Mouse (Mus musculus) lung, embryonic 14.5 days (tissue): ENCODE results near the gene Dnajc6. TPM values are rescaled to one million over a fixed set of nuclear protein-coding genes. Genes with fewer than 3 reads are reported as not detected.
A peak's percentile ranks its signal among the peaks of the same experiment; 100 is the strongest.

Experiments used
- ATAC-seq: fragments of 200-750 bp; cut with Nextera tagmentation; 2 replicates; pipeline ENCODE4 v1.8.0; 2017; ENCODE audit warnings: mild to moderate bottlenecking, moderate TSS enrichment, moderate library complexity; ENCODE audit not compliant: insufficient read depth
- DNase-seq: peaks from one replicate; pipeline ENCODE4 v3.0.0-alpha.2; 2015
- H3K27ac ChIP-seq: fragments of 300-500 bp; sonication (generic); 2 replicates; pipeline ENCODE4 v1.5.1; 2014; ENCODE audit warnings: low read depth, mild to moderate bottlenecking, moderate library complexity
- H3K27me3 ChIP-seq: fragments of 300-500 bp; sonication (generic); 2 replicates; pipeline ENCODE4 v1.6.1; 2014; ENCODE audit warnings: low read length, control low read depth; ENCODE audit not compliant: insufficient read depth
- H3K36me3 ChIP-seq: fragments of 300-500 bp; sonication (generic); 2 replicates; pipeline ENCODE4 v1.6.1; 2014; ENCODE audit warnings: control low read depth; ENCODE audit not compliant: insufficient read depth
- H3K4me1 ChIP-seq: fragments of 300-500 bp; sonication (generic); 2 replicates; pipeline ENCODE4 v1.6.1; 2014; ENCODE audit warnings: antibody characterized with exemption, control low read depth; ENCODE audit not compliant: insufficient read depth
- H3K4me2 ChIP-seq: fragments of 300-500 bp; sonication (generic); 2 replicates; pipeline ENCODE4 v1.6.1; 2014; ENCODE audit warnings: mild to moderate bottlenecking
- H3K4me3 ChIP-seq: fragments of 300-500 bp; sonication (generic); 2 replicates; pipeline ENCODE4 v1.5.1; 2014; ENCODE audit warnings: low read depth, low read length
- H3K9ac ChIP-seq: fragments of 300-500 bp; sonication (generic); 2 replicates; pipeline ENCODE4 v1.6.1; 2014
- H3K9me3 ChIP-seq: fragments of 300-500 bp; sonication (generic); 2 replicates; pipeline ENCODE4 v1.6.1; 2016; ENCODE audit warnings: low read depth, low read length, control low read depth
- CTCF ChIP-seq: IDR thresholded peaks from 2 replicates; pipeline ENCODE4 v1.5.1; 2016; ENCODE audit warnings: antibody characterized with exemption, low read depth
- WGBS: fragments of 180-500 bp; shearing (Covaris S2); extraction: QIAGEN DNeasy Blood & Tissue Kit; methylation state at CpG from one replicate; pipeline ENCODE4 v1.1.7; 2014; 5-methylcytosine and 5-hydroxymethylcytosine counted together
- polyA plus RNA-seq: library from polyadenylated mRNA; unstranded; fragments of >200 nt; fragmentation: Nextera tagmentation; extraction: Ambion mirVana; gene quantifications from 2 replicates; pipeline ENCODE4 v1.2.1, GENCODE M21; 2014

Dnajc6 gene
- polyA plus RNA-seq, 1 experiment from 2014 or later, result 0.11 TPM

- Histone ChIP-seq H3K4me3 (no peak overlapping the region), H3K9ac (no peak overlapping the region), H3K36me3 (0 out of 2 replicates have a peak, but pooled peaks cover 3% of the 10 kb centered on the region), H3K27me3 (no peaks in the 10 kb centered on the region), H3K9me3 (no peaks in the 10 kb centered on the region), H3K4me1 (peaks cover 7% of the 10 kb centered on the region), H3K4me2 (no peak overlapping the region), H3K27ac (no peak overlapping the region)
- no peak for DNase-seq
- no peak for ATAC-seq
- no peak for TF ChIP-seq CTCF
- 92% methylated on average over 2 of the region's 2 CpGs for WGBS
Measured at GRCm38 (mm10) chr4:101650961-101651360, 154.5 kb downstream of the Dnajc6 start.

- H3K36me3 ChIP-seq, result peaks cover 20% of the 10 kb centered on the region
- no peaks in the 10 kb centered on the region for H3K27me3 ChIP-seq
- no peak overlapping the region for H3K27ac ChIP-seq
- no peak overlapping the region for H3K4me2 ChIP-seq
- no peak overlapping the region for H3K9ac ChIP-seq
- ATAC-seq (no peak), DNase-seq (no peak)
- H3K9me3 ChIP-seq, result no peaks in the 10 kb centered on the region
- peaks cover 3% of the 10 kb centered on the region; the same call in 1 of the 2 replicates for H3K4me1 ChIP-seq
- TF ChIP-seq CTCF, result no peak
- WGBS, result 79% methylated on average over 6 of the region's 6 CpGs
- no peak overlapping the region for H3K4me3 ChIP-seq
Measured at GRCm38 (mm10) chr4:101654256-101654655, 157.8 kb downstream of the Dnajc6 start.

GRCm38 (mm10) chr4:101654788-101655414 is 158.5 kb downstream of the Dnajc6 start:
- no peaks in the 10 kb centered on the region for H3K9me3 ChIP-seq
- H3K36me3 ChIP-seq, result peaks cover 26% of the 10 kb centered on the region
- no peak overlapping the region for H3K9ac ChIP-seq
- ATAC-seq, result peak; percentile 47; the same call in 1 of the 2 replicates
- 73% methylated on average over 4 of the region's 4 CpGs for WGBS
- no peak overlapping the region for H3K4me2 ChIP-seq
- H3K27me3 ChIP-seq, result no peaks in the 10 kb centered on the region
- no peak for TF ChIP-seq CTCF
- H3K4me3 ChIP-seq, result no peak overlapping the region
- H3K4me1 ChIP-seq, result no peaks in the 10 kb centered on the region
- DNase-seq, result no peak
- H3K27ac ChIP-seq, result no peak overlapping the region

GRCm38 (mm10) chr4:101655415-101655790 is 159.0 kb downstream of the Dnajc6 start:
- no peak for DNase-seq
- Histone ChIP-seq H3K9ac (no peak overlapping the region), H3K36me3 (peaks cover 29% of the 10 kb centered on the region), H3K4me3 (no peak overlapping the region), H3K27ac (no peak overlapping the region), H3K27me3 (no peaks in the 10 kb centered on the region), H3K9me3 (no peaks in the 10 kb centered on the region), H3K4me2 (no peak overlapping the region), H3K4me1 (no peaks in the 10 kb centered on the region)
- WGBS, result 86% methylated on average over 7 of the region's 7 CpGs
- no peak for ATAC-seq
- TF ChIP-seq CTCF, result no peak

- DNase-seq (no peak), ATAC-seq (no peak)
- TF ChIP-seq CTCF, result no peak
- no peaks in the 10 kb centered on the region for H3K9me3 ChIP-seq
- H3K9ac ChIP-seq, result no peak overlapping the region
- H3K36me3 ChIP-seq, result peaks cover 30% of the 10 kb centered on the region
- no peaks in the 10 kb centered on the region for H3K4me1 ChIP-seq
- WGBS, result 81% methylated on average over 15 of the region's 15 CpGs
- no peaks in the 10 kb centered on the region for H3K27me3 ChIP-seq
- H3K4me3 ChIP-seq, result no peak overlapping the region
- no peak overlapping the region for H3K4me2 ChIP-seq
- no peak overlapping the region for H3K27ac ChIP-seq
Measured at GRCm38 (mm10) chr4:101656056-101656455, 159.6 kb downstream of the Dnajc6 start.

GRCm38 (mm10) chr4:101656956-101657570 is 160.6 kb downstream of the Dnajc6 start:
- Histone ChIP-seq H3K4me3 (no peak overlapping the region), H3K27ac (no peak overlapping the region), H3K9me3 (no peaks in the 10 kb centered on the region), H3K9ac (no peak overlapping the region), H3K4me1 (no peaks in the 10 kb centered on the region), H3K4me2 (no peak overlapping the region), H3K27me3 (no peaks in the 10 kb centered on the region), H3K36me3 (peaks cover 38% of the 10 kb centered on the region)
- 31% methylated on average over 6 of the region's 6 CpGs for WGBS
- TF ChIP-seq CTCF, result peak; percentile 64
- DNase-seq (peak; percentile 84), ATAC-seq (no peak)

- DNase-seq, result peak; percentile 65
- Histone ChIP-seq H3K4me1 (no peaks in the 10 kb centered on the region), H3K36me3 (peaks cover 28% of the 10 kb centered on the region), H3K9ac (no peak overlapping the region), H3K9me3 (peaks cover 4% of the 10 kb centered on the region; the same call in 1 of the 2 replicates), H3K4me3 (no peak overlapping the region), H3K27me3 (no peaks in the 10 kb centered on the region), H3K4me2 (no peak overlapping the region), H3K27ac (no peak overlapping the region)
- ATAC-seq, result no peak
- WGBS, result 65% methylated on average over 9 of the region's 9 CpGs
- TF ChIP-seq CTCF, result peak; percentile 63
Measured at GRCm38 (mm10) chr4:101664160-101664750, 167.8 kb downstream of the Dnajc6 start.
